Mouse (Mus musculus) liver, postnatal 0 days (tissue): ENCODE measurements around the gene Kcnip1.

Experiments
- CTCF ChIP-seq: sonication (generic); IDR thresholded peaks from 2 replicates; pipeline ENCODE4 v1.5.1; 2016; ENCODE audit warnings: antibody characterized with exemption, low read depth
- EP300 ChIP-seq: IDR thresholded peaks from 2 replicates; pipeline ENCODE4 v1.6.1; 2016; ENCODE audit warnings: antibody characterized with exemption, low read depth, mild to moderate bottlenecking

- TF ChIP-seq CTCF (no peak), EP300 (no peak)
Measured at GRCm38 (mm10) chr11:33944786-33945328, 48.1 kb downstream of the Kcnip1 start.
